Mouse (Mus musculus) ES-E14 (cell line): ENCODE measurements around the gene Klhl35. TPM values are rescaled to one million over a fixed set of nuclear protein-coding genes. Genes with fewer than 3 reads are reported as not detected.

Source experiments
- DNase-seq: peaks from one replicate; pipeline ENCODE4 v3.0.0-alpha.2; 2013; ENCODE audit warnings: low read depth, low spot score
- H3K27ac ChIP-seq: 2 replicates; pipeline ENCODE4 v1.5.1; 2012; ENCODE audit warnings: low read depth, mild to moderate bottlenecking, low read length, moderate library complexity, mixed read lengths; ENCODE audit not compliant: poor library complexity, insufficient read depth, severe bottlenecking
- H3K36me3 ChIP-seq: 2 replicates; pipeline ENCODE4 v1.6.1; 2012; ENCODE audit warnings: mild to moderate bottlenecking, low read length, moderate library complexity, mixed read lengths; ENCODE audit not compliant: control insufficient read depth, poor library complexity, insufficient read depth, severe bottlenecking
- H3K4me1 ChIP-seq, 2 experiments: fragments of 150-350 bp in 1 of 2; sonication (generic) in 1 of 2; 2 replicates each; pipeline ENCODE4 v1.6.1; 2012; ENCODE audit warnings: low read length in 2 of 2, mild to moderate bottlenecking in 1 of 2, mixed read lengths in 1 of 2; ENCODE audit not compliant: control insufficient read depth in 2 of 2, insufficient read depth in 2 of 2, poor library complexity in 1 of 2
- H3K4me3 ChIP-seq, 2 experiments: fragments of 150-350 bp in 1 of 2; sonication (generic) in 1 of 2; 2 replicates each; pipeline ENCODE4 v1.5.1; 2012; ENCODE audit warnings: low read length in 2 of 2, low read depth in 1 of 2, mild to moderate bottlenecking in 1 of 2, mixed read lengths in 1 of 2; ENCODE audit not compliant: insufficient read depth in 1 of 2, poor library complexity in 1 of 2, severe bottlenecking in 1 of 2
- H3K9ac ChIP-seq: 2 replicates; pipeline ENCODE4 v1.6.1; 2012; ENCODE audit warnings: low read depth, mild to moderate bottlenecking, low read length, mixed read lengths; ENCODE audit not compliant: poor library complexity, insufficient read depth, severe bottlenecking
- H3K9me3 ChIP-seq: fragments of 150-350 bp; sonication (generic); 2 replicates; pipeline ENCODE4 v1.6.1; 2012; ENCODE audit warnings: low read depth, mild to moderate bottlenecking, low read length; ENCODE audit not compliant: control insufficient read depth, insufficient read depth
- CHD2 ChIP-seq: IDR thresholded peaks from 2 replicates; pipeline ENCODE4 v1.6.1; 2014; ENCODE audit warnings: mild to moderate bottlenecking, low read depth, low read length, inconsistent platforms
- HCFC1 ChIP-seq: IDR thresholded peaks from 2 replicates; pipeline ENCODE4 v1.6.1; 2012; ENCODE audit warnings: low read length, inconsistent platforms, borderline replicate concordance; ENCODE audit not compliant: insufficient read depth
- MAFK ChIP-seq: IDR thresholded peaks from 2 replicates; pipeline ENCODE4 v1.6.1; 2014; ENCODE audit warnings: mild to moderate bottlenecking, low read depth, low read length, inconsistent platforms; ENCODE audit not compliant: insufficient read depth
- ZC3H11A ChIP-seq: IDR thresholded peaks from 2 replicates; pipeline ENCODE4 v1.6.1; 2012; ENCODE audit warnings: low read depth, mild to moderate bottlenecking, inconsistent platforms, low read length, borderline replicate concordance
- ZNF384 ChIP-seq: IDR thresholded peaks from 2 replicates; pipeline ENCODE4 v1.6.1; 2012; ENCODE audit warnings: low read depth, low read length, inconsistent platforms
- in situ Hi-C, 2 experiments: fragments of 600-800 bp; cut with MboI; formaldehyde crosslinking; loops; one replicate each; pipeline ENCODE4 v1.15.1; 2025; ENCODE audit warnings: low sequenced_read_pairs in 2 of 2, inconsistent platforms in 1 of 2; ENCODE audit not compliant: unreplicated experiment in 2 of 2
- total RNA-seq: library from RNA; depleted of rRNA; stranded (reverse); fragments of 300-350 nt; gene quantifications from 2 replicates; pipeline ENCODE4 v1.2.3, GENCODE M21; 2012; rRNA removed

Gene Klhl35
- total RNA-seq, result 0.31 and 0.85 TPM in 2 replicates

DNA sequence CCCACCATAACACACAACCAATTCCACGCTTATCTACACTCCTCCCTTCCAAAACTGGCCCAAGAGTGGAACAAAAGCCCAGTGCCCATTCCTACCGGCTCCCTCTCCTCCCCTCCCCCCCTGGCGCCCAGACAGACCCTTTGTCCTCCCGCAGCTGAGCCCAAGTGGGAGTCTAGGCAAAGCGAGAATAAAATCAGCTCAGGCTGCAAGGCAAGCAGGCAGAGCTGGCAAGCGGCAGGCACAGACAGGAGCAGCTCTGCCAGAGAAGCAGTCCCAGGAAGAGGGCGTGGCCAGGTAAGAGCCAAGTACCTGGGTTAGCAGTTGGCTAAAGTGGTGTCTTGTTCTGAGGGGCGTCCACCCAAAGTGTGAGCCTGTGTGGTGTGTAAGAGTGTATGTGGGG lies at the start of gene Klhl35:
TSS of gene Klhl35 (plus strand) at position 194 of the 400 bp plus-strand sequence.
- no peak for DNase-seq
- Histone ChIP-seq H3K4me3 (no peak within 1 kb of the TSS), H3K9ac (no peak within 1 kb of the TSS), H3K27ac (no peak within 1 kb of the TSS), H3K36me3 (no peaks in the 10 kb centered on the region), H3K4me1 (peaks cover 0 to 6% of the 10 kb centered on the region in 2 experiments; a peak in 3 of 4 replicates), H3K9me3 (no peaks in the 10 kb centered on the region)
- in situ Hi-C loops, result no loop called here
- TF ChIP-seq ZC3H11A (no peak), HCFC1 (no peak), ZNF384 (no peak), CHD2 (no peak), MAFK (no peak)

- H3K9ac ChIP-seq, result no peak overlapping the region
- H3K36me3 ChIP-seq, result no peaks in the 10 kb centered on the region
- H3K27ac ChIP-seq, result no peak overlapping the region
- H3K4me1 ChIP-seq, result peaks cover 8 to 12% of the 10 kb centered on the region in 2 experiments; a peak in 3 of 4 replicates
- in situ Hi-C loops, result loop anchor here in 1 of 2 experiments (25.0 kb wide), 1 partner anchor 582 kb away; the partner anchor contains the start of gene Wnt11
- no peak overlapping the region for H3K4me3 ChIP-seq
- TF ChIP-seq ZC3H11A, result no peak
- TF ChIP-seq ZNF384, result no peak
- TF ChIP-seq MAFK, result no peak
- no peak for TF ChIP-seq CHD2
- TF ChIP-seq HCFC1, result no peak
- H3K9me3 ChIP-seq, result no peaks in the 10 kb centered on the region
- DNase-seq, result no peak
Observed at GRCm38 (mm10) chr7:99419311-99419710, 46.5 kb upstream of the Klhl35 start.

- Histone ChIP-seq H3K9me3 (no peaks in the 10 kb centered on the region), H3K4me1 (peaks cover 12 to 16% of the 10 kb centered on the region in 2 experiments; a peak in 3 of 4 replicates), H3K27ac (no peak overlapping the region), H3K4me3 (no peak overlapping the region), H3K36me3 (no peaks in the 10 kb centered on the region), H3K9ac (no peak overlapping the region)
- DNase-seq, result no peak
- TF ChIP-seq HCFC1, result no peak
- TF ChIP-seq MAFK, result no peak
- TF ChIP-seq ZC3H11A, result no peak
- TF ChIP-seq CHD2, result no peak
- TF ChIP-seq ZNF384, result no peak
- in situ Hi-C loops, result loop anchor here in 1 of 2 experiments (25.0 kb wide), 1 partner anchor 584 kb away; the partner anchor contains the start of gene Wnt11
Observed at GRCm38 (mm10) chr7:99421006-99421405, 44.8 kb upstream of the Klhl35 start.

DNA sequence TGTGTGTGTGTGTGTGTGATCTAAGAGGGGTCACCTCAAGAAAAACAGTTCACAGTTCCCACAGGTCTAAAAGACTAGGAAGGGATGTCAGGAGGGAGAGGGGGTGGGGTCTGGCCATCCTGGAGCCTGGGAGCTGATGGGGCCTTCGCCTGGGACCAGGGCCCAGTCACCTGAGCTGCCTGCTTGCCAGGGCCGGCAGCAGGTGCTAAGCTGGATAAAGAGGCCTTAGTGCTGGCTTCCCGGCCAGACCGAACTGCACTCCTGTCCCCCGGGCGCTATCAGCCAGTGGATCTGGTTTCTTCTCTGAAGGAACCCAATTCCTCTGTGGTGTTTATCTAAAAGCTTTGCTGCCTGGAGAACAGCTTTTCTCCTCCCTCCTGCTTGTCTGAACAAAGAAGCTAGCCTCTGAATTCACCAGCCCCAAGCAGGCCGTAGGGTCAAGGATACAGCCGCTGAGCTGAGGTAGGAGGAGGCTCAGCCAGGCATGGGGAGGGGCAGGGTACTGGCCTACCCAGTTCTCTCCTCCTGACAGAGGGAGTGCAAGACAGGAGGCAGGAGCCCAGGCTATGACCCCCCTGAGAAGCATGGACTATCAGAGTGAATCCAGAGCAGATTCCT lies 41.2 kb upstream of the Klhl35 start:
- H3K4me3 ChIP-seq, result no peak overlapping the region
- no peak for DNase-seq
- no peaks in the 10 kb centered on the region for H3K9me3 ChIP-seq
- H3K4me1 ChIP-seq, result peaks cover 10 to 20% of the 10 kb centered on the region in 2 experiments; a peak in 3 of 4 replicates
- TF ChIP-seq HCFC1, result no peak
- no peak for TF ChIP-seq ZC3H11A
- no peak for TF ChIP-seq ZNF384
- no peak for TF ChIP-seq CHD2
- no peak for TF ChIP-seq MAFK
- no peak overlapping the region for H3K9ac ChIP-seq
- no peaks in the 10 kb centered on the region for H3K36me3 ChIP-seq
- in situ Hi-C loops, result loop anchor here in 1 of 2 experiments (25.0 kb wide), 1 partner anchor 587 kb away; the partner anchor contains the start of gene Wnt11
- no peak overlapping the region for H3K27ac ChIP-seq
